Mouse (Mus musculus): ENCODE measurements around the gene Slx4ip. TPM values are rescaled to one million over a fixed set of nuclear protein-coding genes. Genes with fewer than 3 reads are reported as not detected.

The Slx4ip gene
- total RNA-seq, 2 experiments from 2014 or later = 2.6 to 4.8 TPM

DNA sequence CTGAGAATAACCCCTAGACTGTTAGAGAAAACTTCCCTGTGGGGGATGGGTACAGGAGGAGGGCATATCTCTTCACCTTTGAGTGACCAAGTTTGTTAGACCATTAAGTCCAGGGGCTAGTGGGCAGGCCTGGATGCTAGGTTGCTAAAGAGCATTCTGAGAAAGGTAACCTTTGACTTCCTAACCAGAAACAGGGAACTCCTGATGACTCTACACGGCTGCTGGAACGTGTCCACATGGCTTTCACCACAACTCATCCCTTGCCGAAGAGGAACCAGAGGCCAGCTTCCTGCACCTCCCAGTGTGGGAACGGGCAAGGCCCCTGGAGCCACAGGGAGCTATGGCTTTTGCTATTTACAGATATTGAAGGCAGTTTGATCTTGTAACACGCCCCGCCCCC is 189.4 kb downstream of the Slx4ip start:
- intact Hi-C loops (cut with DNase I) = no loop called here
- no peak overlapping the region for H3K4me3 ChIP-seq
- DNase-seq = peak; percentile 30
- H3K27ac ChIP-seq = peak overlapping the region; percentile 58
- no peak for TF ChIP-seq CTCF (IDR thresholded peaks at IDR 0.05)

- DNase-seq = no peak
- Histone ChIP-seq H3K27ac (peak overlapping the region; percentile 58), H3K4me3 (no peak overlapping the region)
- no peak for TF ChIP-seq CTCF (IDR thresholded peaks at IDR 0.05)
- intact Hi-C loops (cut with DNase I) = no loop called here
Observed at GRCm38 (mm10) chr2:137081001-137081400, 190.0 kb downstream of the Slx4ip start.

GRCm38 (mm10) chr2:137082896-137083620 is 192.0 kb downstream of the Slx4ip start:
- intact Hi-C loops (cut with DNase I) = no loop called here
- 0 out of 2 replicates have a peak overlapping the region, but pooled peaks have one; percentile 9 for H3K27ac ChIP-seq

GRCm38 (mm10) chr2:137085257-137085656 is 194.2 kb downstream of the Slx4ip start:
- intact Hi-C loops (cut with DNase I) = no loop called here
- Histone ChIP-seq H3K27ac (peak overlapping the region; percentile 41; the same call in 1 of the 2 replicates), H3K4me3 (no peak overlapping the region)
- DNase-seq = peak; percentile 61
- TF ChIP-seq CTCF (IDR thresholded peaks at IDR 0.05) = no peak

More at GRCm38 (mm10) chr2:137082896-137083620, 192.0 kb downstream of the Slx4ip start:
- DNase-seq = no peak
- TF ChIP-seq CTCF (IDR thresholded peaks at IDR 0.05) = no peak
- H3K4me3 ChIP-seq = peak overlapping the region; percentile 7; the same call in 1 of the 2 replicates

DNA sequence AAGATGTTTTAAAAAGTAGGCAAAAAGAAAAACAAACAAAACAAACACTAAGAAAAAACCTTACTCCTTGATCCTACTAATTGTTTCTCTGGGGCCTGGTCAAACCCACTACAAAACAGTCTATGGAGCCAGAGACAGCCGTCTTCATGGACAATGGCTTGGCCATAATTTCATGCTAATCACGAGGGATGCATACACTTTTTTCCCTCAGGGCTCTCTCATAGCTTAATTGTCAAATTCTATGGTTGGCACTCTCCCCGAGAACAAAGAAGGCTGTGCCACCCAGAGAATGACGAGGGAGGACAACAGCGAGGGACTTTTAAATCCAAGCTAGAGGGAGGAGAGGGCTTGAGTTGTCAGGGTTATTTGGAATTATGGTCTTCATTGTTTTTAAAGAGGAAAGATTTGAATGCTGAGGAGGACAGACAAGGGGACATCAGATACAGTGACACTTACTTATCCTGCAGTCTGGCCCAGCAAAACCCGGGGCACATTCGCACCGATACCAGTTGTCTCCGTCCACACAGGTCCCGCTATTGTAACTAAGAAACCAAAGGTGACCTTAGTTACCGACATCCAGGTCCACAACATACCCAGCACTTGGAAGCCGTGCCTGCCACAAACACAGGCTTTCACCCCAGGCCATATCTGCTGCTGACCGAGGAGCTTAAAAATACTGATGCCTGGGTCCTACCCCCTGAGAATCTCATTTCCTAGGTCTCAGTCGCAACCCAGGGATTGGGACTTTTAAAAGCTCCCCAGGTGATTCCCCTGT is 195.8 kb downstream of the Slx4ip start:
- Histone ChIP-seq H3K27ac (no peak overlapping the region; the same call in 1 of the 2 replicates), H3K4me3 (no peak overlapping the region)
- intact Hi-C loops (cut with DNase I) = no loop called here
- no peak for DNase-seq
- TF ChIP-seq CTCF (IDR thresholded peaks at IDR 0.05) = no peak

DNA sequence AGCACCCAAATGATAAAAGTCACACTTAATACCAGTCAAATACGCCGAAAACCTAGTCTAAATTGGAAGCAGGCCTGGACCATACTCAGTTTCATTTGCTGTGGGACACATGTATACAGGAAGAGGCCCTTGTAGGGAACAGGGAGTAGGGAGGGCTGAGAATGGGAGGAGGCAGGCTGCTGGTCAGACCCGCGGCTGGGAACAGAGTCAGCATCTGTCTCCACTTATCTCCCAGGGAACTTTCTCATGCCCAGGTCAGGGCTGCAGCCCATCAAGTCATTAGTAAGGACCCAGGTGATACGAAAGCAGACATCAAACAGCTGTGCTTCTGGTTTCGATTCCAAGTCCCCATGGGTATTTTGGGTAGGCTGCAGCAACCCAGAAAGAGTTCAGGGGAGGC is 196.7 kb downstream of the Slx4ip start:
- Histone ChIP-seq H3K27ac (no peak overlapping the region), H3K4me3 (no peak overlapping the region)
- TF ChIP-seq CTCF (IDR thresholded peaks at IDR 0.05) = no peak
- DNase-seq = no peak
- intact Hi-C loops (cut with DNase I) = no loop called here

DNA sequence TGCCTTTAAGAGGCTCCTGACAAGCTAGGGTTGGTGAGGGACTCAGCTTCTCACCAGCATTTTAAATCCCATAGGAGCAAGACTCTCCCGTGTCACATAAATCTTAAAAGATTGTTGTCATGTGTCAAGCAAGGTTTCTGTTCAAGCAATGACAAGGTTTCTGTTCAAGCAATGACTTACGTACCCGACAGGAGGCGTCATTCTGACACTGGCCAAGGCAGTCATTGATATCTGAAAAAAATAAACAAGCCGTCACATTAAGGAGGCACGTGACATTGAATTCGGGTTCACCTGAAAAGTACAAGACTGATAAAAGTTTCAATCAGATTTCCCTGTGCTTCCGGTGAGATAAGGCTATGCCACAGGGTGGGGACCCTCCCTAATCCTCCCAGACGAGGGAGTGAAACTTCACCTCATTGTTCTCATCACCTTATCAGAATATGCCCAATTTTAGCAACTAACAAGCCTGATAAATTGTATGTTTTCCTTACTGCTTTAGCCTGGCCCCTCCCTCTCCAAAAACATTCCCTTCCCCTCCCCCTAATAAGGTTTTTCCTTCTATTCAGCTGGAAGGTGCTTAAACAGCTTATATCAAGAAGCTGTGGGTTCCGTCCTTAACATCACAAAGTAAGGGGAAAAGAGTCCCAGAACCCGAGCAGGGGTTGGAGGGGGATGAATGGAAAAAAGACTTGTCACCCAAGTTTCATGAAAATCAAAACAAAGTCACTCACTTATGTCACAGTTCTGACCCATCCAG is 200.9 kb downstream of the Slx4ip start:
- TF ChIP-seq CTCF (IDR thresholded peaks at IDR 0.05) = no peak
- DNase-seq = no peak
- Histone ChIP-seq H3K4me3 (no peak overlapping the region), H3K27ac (no peak overlapping the region)
- intact Hi-C loops (cut with DNase I) = no loop called here

- no peak for TF ChIP-seq CTCF (IDR thresholded peaks at IDR 0.05)
- peak overlapping the region; percentile 28; the same call in 1 of the 2 replicates for H3K27ac ChIP-seq
- H3K4me3 ChIP-seq = no peak overlapping the region
- intact Hi-C loops (cut with DNase I) = no loop called here
- peak; percentile 25 for DNase-seq
Observed at GRCm38 (mm10) chr2:137092523-137093297, 201.7 kb downstream of the Slx4ip start.

- no peak overlapping the region for H3K27ac ChIP-seq
- H3K4me3 ChIP-seq = no peak overlapping the region
- no peak for DNase-seq
- intact Hi-C loops (cut with DNase I) = no loop called here
- TF ChIP-seq CTCF (IDR thresholded peaks at IDR 0.05) = no peak
Observed at GRCm38 (mm10) chr2:137093298-137093630, 202.2 kb downstream of the Slx4ip start.

- DNase-seq = no peak
- H3K27ac ChIP-seq = no peak overlapping the region
- H3K4me3 ChIP-seq = no peak overlapping the region
- intact Hi-C loops (cut with DNase I) = no loop called here
- no peak for TF ChIP-seq CTCF (IDR thresholded peaks at IDR 0.05)
Observed at GRCm38 (mm10) chr2:137094301-137094700, 203.3 kb downstream of the Slx4ip start.

GRCm38 (mm10) chr2:137096981-137097460 is 206.0 kb downstream of the Slx4ip start:
- intact Hi-C loops (cut with DNase I) = no loop called here
- no peak overlapping the region for H3K4me3 ChIP-seq
- peak overlapping the region; percentile 41 for H3K27ac ChIP-seq
- TF ChIP-seq CTCF (IDR thresholded peaks at IDR 0.05) = no peak
- DNase-seq = no peak

All from gastrocnemius, adult 2 months (tissue).